Mouse (Mus musculus) megakaryocyte progenitor cell, adult 5-6 weeks (primary cell): Measurements from ENCODE around the gene Zc2hc1c. TPM values are rescaled to one million over a fixed set of nuclear protein-coding genes. Genes with fewer than 3 reads are reported as not detected.

Experiments used
- ATAC-seq: replicated peaks from 2 replicates; pipeline ENCODE4 v1.8.0; 2016; ENCODE audit warnings: mild to moderate bottlenecking, moderate TSS enrichment, inconsistent platforms; ENCODE audit not compliant: poor library complexity
- total RNA-seq, 2 experiments: library from RNA; stranded (forward) in 1 of 2; stranded (reverse) in 1 of 2; fragments of 157-497, 149-512 nt in 1 of 2; fragments of 200-1000 nt in 1 of 2; gene quantifications; 2 replicates each; pipeline versions ENCODE4 v1.2.3 to v1.2.4; 2015 to 2017

Gene Zc2hc1c
- total RNA-seq (2015): not detected in 2 replicates
- total RNA-seq (2017): not detected in 2 replicates

GRCm38 (mm10) chr12:85288486-85289156, at the start of gene Zc2hc1c:
Zc2hc1c (plus strand) TSS chr12:85288591.
- peak; percentile 71 for ATAC-seq

- no peak for ATAC-seq
Observed at GRCm38 (mm10) chr12:85252083-85252482, 36.3 kb upstream of the Zc2hc1c start.

GRCm38 (mm10) chr12:85256074-85256751, 32.2 kb upstream of the Zc2hc1c start:
- ATAC-seq: peak; percentile 25

DNA sequence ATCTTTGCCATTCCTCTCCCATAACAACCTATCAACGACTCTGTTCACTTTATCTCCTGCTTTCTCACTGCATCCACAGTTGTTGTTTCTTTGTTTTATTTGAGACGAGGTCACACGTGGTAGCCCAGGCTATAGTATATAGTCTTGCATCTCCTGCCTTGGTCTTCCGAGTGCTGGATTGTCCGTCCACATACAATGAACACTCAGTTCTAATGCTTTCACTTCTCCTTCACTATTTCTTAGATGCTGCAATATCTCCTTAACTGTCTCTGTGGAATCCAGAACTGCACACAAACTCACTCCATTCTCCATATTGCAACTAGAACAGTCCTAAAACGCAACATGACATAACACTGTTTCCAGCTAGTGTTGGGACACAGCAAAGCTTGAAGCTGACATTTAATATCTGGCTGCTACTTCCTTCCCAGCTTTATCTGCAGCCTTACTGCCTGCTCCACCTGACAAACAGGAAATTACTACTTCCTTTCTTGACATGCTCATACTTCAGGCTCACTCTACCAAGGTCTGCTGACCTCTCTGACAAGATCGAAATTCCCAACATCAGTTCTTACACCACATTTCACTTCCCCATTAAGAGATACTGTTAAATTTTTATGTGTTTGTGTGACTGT, 31.3 kb upstream of the Zc2hc1c start:
- ATAC-seq: peak; percentile 88

DNA sequence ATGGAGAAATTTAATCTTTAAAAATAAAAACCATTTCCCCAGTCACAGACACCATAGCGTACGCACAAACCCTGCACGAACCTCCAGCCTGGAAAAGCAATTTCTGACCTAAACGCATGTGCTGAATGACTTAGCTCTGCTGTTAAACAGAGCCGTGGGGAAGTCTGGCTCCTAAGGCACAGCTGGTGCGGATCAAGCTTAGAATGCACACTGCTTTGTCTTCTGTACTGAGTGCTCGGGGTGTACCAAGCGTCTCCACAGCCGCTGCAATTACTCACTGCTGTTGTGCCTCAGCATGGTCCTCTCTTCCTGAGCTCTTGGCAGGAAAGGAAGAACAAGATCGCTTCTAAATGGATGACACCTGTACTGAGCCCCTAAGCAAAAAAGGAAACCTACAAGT, 25.9 kb upstream of the Zc2hc1c start:
- ATAC-seq: no peak

GRCm38 (mm10) chr12:85263190-85263589, 25.2 kb upstream of the Zc2hc1c start:
- no peak for ATAC-seq

- ATAC-seq: no peak
Observed at GRCm38 (mm10) chr12:85264531-85264930, 23.9 kb upstream of the Zc2hc1c start.

DNA sequence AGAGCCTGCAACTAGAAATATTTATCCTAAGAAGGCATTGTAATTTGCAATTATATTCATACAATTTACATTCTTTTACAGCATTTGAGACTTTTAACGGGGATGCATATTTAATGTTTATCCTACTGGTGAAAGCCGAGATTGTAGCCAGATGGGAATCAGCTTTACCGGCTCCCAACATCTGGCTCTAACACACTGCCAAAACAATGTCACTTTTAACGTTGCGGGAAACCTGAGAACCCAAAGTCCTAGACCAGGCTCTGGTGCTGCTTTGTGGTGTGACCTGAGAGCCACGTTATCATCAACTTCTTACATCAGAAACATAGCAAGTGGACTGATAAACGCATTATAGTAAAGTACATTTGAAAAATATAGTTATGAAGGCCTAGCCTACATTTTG, 23.5 kb upstream of the Zc2hc1c start:
- no peak for ATAC-seq

- no peak for ATAC-seq
Observed at GRCm38 (mm10) chr12:85266248-85266647, 22.1 kb upstream of the Zc2hc1c start.

DNA sequence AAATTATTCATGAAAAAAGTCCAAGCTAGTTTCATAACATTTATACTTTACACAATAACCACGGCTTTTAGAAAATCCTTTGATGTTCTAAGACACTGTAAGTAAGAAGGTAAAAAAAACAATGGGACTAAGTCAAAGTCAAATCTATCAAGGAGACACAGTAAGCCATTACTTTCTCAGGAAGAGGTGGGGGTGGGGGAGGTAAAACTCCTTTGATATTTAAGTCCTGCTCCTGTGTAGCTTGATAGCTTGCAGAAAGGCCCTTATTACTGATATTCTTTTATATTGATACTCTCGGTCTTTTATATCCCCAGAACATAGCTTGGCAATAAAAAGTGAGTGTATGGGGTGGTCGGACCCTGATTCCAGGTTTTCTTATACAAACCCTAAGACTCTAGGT, 18.6 kb upstream of the Zc2hc1c start:
- ATAC-seq: no peak

GRCm38 (mm10) chr12:85270319-85270718, 18.1 kb upstream of the Zc2hc1c start, which contains the start of gene Mlh3:
Mlh3 (minus strand) TSS chr12:85270599.
- ATAC-seq: peak; percentile 89

- ATAC-seq: no peak
Observed at GRCm38 (mm10) chr12:85271132-85271842, 17.1 kb upstream of the Zc2hc1c start.

DNA sequence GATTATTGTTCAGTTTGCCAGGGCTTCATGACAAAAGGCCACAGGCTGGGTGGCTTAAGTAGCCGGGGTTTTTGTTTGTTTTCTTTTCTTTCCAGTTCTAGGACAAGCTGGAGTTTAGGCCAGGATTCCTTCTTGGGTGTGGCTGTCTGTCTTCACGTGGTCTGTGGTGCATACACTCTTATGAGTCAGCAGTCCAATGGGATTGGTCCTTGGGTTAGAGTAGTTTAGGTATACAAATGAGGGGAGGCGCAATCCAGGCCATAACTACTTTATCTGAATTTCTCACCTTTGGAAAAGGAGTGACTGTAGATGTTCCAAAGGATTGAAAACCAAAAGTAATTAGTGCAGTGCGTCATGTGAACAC, 16.6 kb upstream of the Zc2hc1c start:
- no peak for ATAC-seq

DNA sequence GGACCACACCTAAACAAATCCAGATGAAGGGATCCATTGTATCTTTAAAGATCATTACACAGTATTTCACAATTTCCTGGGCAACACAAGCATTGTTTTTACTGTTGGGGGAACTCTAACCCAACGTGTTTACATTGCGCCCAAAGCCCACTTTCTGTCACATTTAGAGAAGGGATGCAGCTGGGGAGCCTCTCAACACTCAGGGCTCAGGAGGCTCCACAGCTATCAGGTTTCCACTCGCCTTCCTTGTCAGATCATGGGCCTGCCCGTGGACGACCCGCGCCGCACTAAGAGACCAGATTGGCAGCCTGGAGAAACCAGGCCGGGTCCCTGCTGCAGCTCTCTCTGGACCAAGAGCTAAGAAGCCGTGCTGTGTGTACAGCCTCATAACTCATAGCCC, 14.9 kb upstream of the Zc2hc1c start:
- no peak for ATAC-seq

DNA sequence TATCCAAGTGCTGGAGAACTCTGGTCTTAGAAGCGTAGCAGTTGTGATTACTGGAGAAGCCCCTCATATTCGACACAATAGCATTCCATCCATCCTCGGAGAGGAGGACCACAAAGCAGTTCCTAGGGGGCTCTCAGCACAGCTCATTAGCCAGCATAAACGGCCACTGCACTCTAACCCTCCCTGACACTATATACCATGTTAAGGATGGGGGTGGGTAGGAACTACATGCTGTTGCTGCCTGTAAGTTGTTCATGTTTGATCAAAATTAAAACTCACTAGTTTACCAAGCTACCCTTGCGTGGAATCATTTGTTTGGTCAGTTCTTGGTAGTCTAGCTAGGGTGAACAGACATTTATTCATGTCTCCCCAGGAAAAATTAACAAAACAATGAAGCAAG, 12.1 kb upstream of the Zc2hc1c start:
- ATAC-seq: no peak

GRCm38 (mm10) chr12:85278919-85279318, 9.5 kb upstream of the Zc2hc1c start:
- peak; percentile 63 for ATAC-seq

DNA sequence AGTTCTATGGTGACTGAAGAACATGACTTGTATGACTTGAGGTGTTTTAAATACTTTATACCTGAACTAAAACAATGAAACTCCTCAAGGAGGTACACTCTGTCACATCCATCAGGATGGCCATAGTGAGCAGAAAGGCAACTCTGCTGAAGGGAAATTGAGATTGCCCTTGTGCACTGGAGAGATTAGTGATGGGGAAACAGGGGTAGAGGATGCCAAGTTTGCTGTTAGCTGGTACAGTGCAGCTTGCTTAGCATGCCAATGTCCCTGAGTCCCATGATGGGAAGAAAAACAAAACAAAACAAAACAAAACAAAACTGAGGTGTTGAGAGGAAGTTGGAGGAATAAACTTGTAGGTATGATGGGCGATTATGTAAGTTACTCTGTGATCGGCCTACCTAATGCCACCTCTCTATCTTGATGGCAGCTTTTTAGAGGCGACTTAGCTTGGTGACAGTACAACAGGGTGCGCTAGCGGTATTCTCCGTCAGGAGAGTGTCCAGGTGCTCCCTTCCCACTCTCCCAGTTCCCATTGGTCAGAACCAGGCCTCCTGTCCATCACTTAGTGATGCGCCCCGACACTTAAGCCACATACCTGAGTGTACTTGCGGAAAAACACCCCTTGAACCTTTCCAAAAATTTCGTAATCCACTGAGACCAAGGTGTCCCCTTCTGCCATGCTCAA, 8.9 kb upstream of the Zc2hc1c start:
- 0 out of 2 replicates have a peak, but pooled peaks have one; percentile 10 for ATAC-seq

- peak; percentile 83 for ATAC-seq
Observed at GRCm38 (mm10) chr12:85280105-85280844, 8.1 kb upstream of the Zc2hc1c start.

GRCm38 (mm10) chr12:85280845-85281651, 7.3 kb upstream of the Zc2hc1c start:
- ATAC-seq: peak; percentile 63
